Mouse (Mus musculus) cerebellum, postnatal 14 days (tissue): ENCODE measurements around the gene Hist1h3g.
A peak's percentile ranks its signal among the peaks of the same experiment; 100 is the strongest.
"Not testable (repeated sequence)": the region's sequence is repeated elsewhere in the genome, so short reads cannot be mapped to it uniquely, and the experiment has no call there.

ENCODE experiments used
- DNase-seq, 2 experiments: peaks; one replicate each; pipeline ENCODE4 v3.0.0; 2021; ENCODE audit warnings: mixed read lengths in 2 of 2

Hist1h3g gene

DNA sequence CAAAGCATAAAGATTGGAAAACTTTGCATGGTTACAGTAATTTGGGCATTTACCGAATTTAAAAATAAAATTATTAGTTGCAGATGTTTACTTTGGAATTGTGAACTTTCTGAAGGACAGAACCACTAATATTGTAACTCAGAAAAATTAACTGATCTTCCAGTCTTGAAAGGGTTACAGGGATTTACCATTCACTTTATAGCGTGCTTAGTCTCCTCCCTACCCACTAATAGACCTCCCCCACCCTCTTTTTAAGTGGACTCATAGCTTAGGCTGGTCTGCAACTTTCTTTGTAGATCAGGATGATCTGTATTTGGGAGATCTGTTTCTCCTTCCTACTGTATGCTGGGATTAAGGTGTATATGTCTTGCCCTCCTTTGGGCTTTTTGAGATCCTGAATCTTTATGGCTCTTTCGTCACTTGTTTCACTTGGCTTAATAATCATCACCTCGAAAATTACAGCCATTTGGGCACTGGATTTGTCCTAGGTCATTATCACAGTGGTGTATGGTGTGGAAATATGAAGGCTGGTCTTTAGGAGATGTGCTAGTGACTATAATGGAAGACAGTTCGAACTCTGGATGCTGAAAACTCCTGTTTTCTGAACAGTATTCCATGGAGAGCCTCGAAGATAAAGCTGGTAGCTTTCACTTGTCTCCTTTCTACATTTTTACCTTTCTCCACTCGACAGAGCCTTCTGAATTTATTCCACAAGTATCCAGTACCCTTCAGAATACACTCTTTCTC lies 1.0 kb downstream of the Hist1h3g start:
- DNase-seq, result no peak

DNA sequence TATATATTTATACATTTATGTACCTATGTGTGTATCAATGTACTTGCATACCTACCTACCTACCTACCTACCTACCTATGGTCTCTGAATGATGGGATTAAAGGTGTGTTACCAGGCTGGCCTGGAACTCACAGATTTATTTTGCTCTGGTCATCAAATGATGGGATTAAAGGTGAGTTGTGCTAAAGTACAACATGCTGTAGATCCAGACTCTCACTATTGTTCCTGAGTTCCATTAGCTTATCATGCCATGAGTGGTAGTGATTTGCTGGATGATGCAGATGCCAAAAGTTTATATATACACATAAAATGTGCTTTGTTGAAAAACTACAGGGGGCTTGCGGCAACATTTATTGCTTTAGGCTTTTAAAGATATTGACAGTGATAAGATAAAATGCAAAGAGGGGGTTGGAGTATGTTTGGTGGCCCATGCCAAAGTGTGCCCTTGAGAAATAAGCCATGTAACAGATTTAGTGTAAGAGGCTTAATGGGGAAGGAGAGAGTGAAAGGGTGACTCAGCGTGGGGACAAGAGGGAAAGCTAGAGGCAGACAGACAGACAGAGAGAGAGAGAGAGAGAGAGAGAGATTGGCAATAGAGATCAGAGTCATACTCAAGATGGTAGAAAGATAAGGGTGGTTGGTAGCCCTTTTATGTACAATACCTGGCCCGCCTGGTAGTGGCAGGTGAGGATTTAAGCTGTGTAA lies 1.9 kb downstream of the Hist1h3g start:
- no peak for DNase-seq

DNA sequence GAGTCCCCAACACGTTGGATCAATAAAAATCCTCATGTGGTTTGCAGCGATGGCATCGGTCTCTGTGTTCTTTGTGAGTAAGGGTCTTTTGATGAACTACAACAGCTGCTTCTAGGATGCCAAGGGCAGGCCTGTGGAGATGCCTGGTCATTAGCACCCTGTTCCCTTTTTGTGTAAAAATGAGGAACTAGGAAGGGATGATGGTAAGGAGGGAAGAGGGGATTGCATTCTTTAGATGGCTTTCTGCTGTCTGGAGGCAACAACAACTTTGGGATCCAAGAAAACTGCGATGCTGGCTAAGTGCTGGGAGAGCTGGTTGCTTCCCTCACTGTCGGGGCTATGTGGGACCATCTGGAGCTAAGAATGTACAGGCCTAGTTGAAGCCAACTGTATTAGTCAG lies 3.0 kb downstream of the Hist1h3g start:
- DNase-seq, result no peak

DNA sequence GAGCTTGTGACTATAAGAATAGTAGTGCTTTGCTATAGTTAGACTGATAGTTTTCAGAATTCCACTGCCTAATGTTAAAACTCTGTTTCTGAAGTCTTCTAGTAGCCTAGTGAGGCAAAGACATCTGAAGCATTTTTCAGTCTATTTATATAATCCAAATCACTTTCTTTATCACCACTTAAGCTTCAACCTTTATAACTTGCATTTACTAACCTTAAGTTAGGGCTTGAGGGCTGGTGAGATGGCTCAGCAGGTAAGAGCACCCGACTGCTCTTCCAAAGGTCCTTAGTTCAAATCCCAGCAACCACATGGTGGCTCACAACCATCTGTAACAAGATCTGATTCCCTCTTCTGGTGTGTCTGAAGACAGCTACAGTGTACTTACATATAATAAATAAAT lies 4.6 kb downstream of the Hist1h3g start:
- not testable (repeated sequence) for DNase-seq

DNA sequence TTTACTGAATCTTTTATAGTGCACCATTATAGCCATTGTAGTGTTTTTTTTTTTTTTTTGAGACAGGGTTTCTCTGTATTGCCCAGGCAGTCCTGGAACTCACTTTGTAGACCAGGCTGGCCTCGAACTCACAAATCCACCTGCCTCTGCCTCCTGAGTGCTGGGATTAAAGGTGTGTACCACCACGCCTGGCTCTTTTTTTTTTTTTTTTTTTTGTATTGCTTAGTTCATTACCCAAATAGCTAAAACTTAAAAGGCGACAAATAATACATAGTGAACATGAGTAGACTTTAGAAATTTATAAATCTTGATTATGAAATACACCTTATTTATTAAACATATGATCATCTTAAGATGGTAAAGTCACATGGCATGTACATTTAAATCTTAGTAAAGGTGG lies 6.3 kb downstream of the Hist1h3g start:
- no peak for DNase-seq

- not testable (repeated sequence) for DNase-seq
Observed at GRCm38 (mm10) chr13:23542225-23542980, 7.2 kb downstream of the Hist1h3g start.

GRCm38 (mm10) chr13:23542999-23543607 lies 7.9 kb downstream of the Hist1h3g start, which contains the start of gene Hist1h2bh:
TSS of gene Hist1h2bh (minus strand) at chr13:23543392.
- peak; percentile 16 to 59 for DNase-seq

GRCm38 (mm10) chr13:23543965-23544786 lies 9.0 kb downstream of the Hist1h3g start, which contains the start of gene Hist1h3f:
TSS of gene Hist1h3f (plus strand) at chr13:23544052.
- DNase-seq, result peak; percentile 59 to 83

GRCm38 (mm10) chr13:23544787-23545120 lies 9.5 kb downstream of the Hist1h3g start:
- peak in 1 of 2 experiments; percentile 21 for DNase-seq

GRCm38 (mm10) chr13:23546694-23547093 lies 11.5 kb downstream of the Hist1h3g start:
- no peak for DNase-seq

DNA sequence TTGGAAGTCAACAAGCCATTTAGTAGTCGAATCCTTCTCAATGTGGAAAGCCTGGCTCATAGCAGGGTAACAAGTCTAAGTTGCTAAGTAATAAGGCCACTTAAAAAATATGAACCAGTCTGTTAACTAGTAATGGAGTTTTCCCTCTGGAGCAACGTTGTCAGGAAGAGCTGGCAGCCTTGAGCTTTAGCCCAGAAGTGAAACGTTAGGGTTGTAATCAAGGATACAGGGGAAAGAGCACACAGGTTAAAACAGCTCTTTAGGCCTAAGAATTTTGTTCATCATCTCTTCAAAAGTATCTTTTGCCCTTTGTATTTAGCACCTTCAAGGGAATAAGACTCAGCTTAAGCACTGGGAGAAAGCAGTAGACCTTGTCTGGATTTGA lies 15.5 kb downstream of the Hist1h3g start:
- no peak for DNase-seq

GRCm38 (mm10) chr13:23551146-23551834 lies 16.1 kb downstream of the Hist1h3g start, which contains the start of gene Hist1h4f:
TSS of gene Hist1h4f (minus strand) at chr13:23551648.
- DNase-seq, result peak; percentile 87 to 92

DNA sequence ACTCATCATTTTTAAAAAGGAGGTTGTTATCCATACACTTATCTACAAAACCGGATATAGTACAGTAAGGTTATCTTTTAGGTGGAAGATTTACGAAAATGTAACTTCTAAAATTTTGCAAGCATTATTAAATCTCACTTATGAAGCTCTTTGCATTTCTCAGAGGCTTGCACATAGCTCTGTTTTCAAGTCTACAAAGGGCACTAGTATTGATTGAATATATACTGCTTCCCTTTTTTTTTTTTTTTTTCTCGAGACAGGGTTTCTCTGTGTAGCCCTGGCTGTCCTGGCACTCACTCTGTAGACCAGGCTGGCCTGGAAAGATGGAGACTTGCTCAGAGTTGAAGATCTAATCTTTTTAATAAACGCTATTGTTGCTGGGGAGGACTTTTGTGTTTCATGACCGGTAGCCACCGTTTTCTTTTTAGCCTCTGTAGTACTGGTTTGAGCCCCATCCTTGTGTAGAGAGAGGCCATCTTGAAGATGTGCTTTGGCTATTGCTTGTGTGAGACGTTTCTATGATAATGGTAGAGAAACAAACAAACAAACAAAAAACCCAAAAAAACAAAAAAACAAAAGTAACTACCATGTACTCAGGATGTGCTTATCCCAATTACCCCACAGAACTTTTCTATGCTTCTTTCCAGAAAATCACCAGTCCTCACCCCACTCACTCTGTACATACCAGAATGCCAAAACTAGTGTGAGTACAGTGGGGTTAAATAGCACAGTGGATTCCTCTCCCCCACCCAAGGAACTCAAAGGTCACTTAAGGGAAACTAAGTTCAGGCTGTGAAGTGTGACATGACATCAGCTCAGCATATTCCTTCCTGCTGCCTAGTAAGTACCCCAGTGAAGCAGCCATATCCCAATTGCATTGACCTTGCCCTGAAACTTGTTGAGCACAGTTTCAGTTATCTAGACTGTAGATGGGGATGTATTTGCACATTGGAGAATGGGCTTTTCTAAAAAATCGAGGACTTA lies 17.0 kb downstream of the Hist1h3g start:
- DNase-seq, result no peak

GRCm38 (mm10) chr13:23552962-23553361 lies 17.7 kb downstream of the Hist1h3g start, which contains the start of gene Hist1h1d:
TSS of gene Hist1h1d (plus strand) at chr13:23553262.
- DNase-seq, result no peak

GRCm38 (mm10) chr13:23554393-23554792 lies 19.2 kb downstream of the Hist1h3g start:
- DNase-seq, result no peak

DNA sequence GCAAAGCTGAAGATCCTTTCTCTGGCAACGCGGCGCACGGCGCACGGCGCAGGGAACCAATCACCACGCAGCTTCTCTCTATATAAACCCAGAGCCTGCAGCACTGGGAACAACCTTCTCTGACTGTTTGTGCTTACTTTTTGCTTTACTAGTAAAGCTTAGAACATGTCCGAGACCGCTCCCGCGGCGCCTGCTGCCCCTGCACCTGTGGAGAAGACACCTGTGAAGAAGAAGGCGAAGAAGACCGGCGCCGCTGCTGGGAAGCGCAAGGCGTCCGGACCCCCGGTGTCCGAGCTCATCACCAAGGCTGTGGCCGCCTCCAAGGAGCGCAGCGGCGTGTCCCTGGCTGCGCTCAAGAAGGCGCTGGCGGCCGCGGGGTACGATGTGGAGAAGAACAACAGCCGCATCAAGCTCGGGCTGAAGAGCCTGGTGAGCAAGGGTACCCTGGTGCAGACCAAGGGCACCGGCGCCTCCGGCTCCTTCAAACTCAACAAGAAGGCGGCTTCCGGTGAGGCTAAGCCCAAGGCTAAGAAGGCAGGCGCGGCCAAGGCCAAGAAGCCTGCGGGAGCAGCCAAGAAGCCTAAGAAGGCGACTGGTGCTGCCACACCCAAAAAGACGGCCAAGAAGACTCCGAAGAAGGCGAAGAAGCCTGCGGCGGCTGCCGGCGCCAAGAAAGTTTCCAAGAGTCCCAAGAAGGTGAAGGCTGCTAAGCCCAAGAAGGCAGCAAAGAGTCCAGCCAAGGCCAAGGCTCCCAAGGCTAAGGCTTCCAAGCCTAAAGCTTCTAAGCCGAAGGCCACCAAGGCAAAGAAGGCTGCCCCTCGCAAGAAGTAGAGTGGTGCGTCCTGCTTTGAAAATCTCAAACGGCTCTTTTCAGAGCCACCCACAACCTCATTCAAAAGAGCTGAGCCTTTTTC lies 20.0 kb downstream of the Hist1h3g start:
- DNase-seq, result peak; percentile 61 to 63

DNA sequence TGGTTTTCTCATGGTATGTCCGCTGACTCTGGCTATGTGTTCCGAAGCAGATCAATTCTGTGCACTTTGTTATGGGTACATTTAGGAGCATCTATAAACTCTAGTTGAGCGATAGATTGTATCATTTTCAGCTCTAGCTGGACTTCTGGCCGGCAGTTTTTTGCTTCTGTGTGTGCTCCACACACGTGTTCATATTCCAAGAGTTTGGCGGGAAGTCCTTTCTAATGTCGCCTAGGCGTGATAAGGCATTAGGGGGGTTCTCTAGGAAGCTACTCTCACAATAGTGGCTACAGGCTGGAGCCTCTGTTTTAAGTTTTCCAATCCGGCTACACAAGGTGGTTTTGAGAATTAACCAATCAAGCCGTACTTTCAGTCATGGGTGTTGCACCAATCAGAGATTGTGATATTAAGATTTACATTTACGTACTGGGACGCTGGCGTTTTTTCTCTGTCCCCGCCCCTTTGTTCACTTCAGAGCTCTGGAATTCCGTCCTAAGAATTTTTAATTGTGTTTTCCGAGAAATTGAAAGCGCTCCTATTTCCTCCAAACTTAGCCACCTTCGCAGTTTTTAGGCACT lies 20.7 kb downstream of the Hist1h3g start:
- DNase-seq, result peak; percentile 62 to 79

GRCm38 (mm10) chr13:23556906-23557305 lies 21.7 kb downstream of the Hist1h3g start:
- no peak for DNase-seq
